Mouse (Mus musculus): ENCODE results near the gene Ifit2.

- no peak for TF ChIP-seq CHD2 (IDR thresholded peaks at IDR 0.05; ENCODE audit: low read depth, low read length)
- no peak for TF ChIP-seq ZNF384 (IDR thresholded peaks at IDR 0.05; ENCODE audit: low read depth, low read length)
- TF ChIP-seq MAFK (IDR thresholded peaks at IDR 0.05; ENCODE audit: insufficient read depth, low read depth, low read length) = no peak
- TF ChIP-seq HCFC1 (IDR thresholded peaks at IDR 0.05; ENCODE audit: borderline replicate concordance, insufficient read depth, low read length) = no peak
- no peak for TF ChIP-seq ZC3H11A (IDR thresholded peaks at IDR 0.05; ENCODE audit: borderline replicate concordance, low read depth, low read length)
Observed at GRCm38 (mm10) chr19:34511528-34511927, 39.0 kb upstream of the Ifit2 start.
